Mouse (Mus musculus) embryonic facial prominence, embryonic 13.5 days (tissue): ENCODE measurements at regions not wholly inside any gene's neighbourhood (a gene's known extent, or its start where the extent isn't known, plus 50 kb on each side); places are given as distances from the start of the nearest gene placed in this dataset.
A peak's percentile ranks its signal among the peaks of the same experiment; 100 is the strongest.

Experiments
- ATAC-seq: fragments of 200-750 bp; cut with Nextera tagmentation; 2 replicates; pipeline ENCODE4 v1.8.0; 2017; ENCODE audit warnings: low read depth; ENCODE audit not compliant: insufficient number of reproducible peaks, insufficient read depth, low FRiP score, low TSS enrichment
- H3K27ac ChIP-seq: fragments of 300-500 bp; sonication (generic); 2 replicates; pipeline ENCODE4 v1.5.1; 2015; ENCODE audit warnings: moderate library complexity, mild to moderate bottlenecking, inconsistent platforms
- H3K27me3 ChIP-seq: fragments of 300-500 bp; sonication (generic); 2 replicates; pipeline ENCODE4 v1.6.1; 2015; ENCODE audit warnings: mild to moderate bottlenecking, inconsistent platforms
- H3K36me3 ChIP-seq: fragments of 300-500 bp; sonication (generic); 2 replicates; pipeline ENCODE4 v1.6.1; 2015; ENCODE audit warnings: mild to moderate bottlenecking, inconsistent platforms
- H3K4me1 ChIP-seq: fragments of 300-500 bp; sonication (generic); 2 replicates; pipeline ENCODE4 v1.6.1; 2015; ENCODE audit warnings: inconsistent platforms
- H3K4me2 ChIP-seq: fragments of 300-500 bp; sonication (generic); 2 replicates; pipeline ENCODE4 v1.6.1; 2015; ENCODE audit warnings: moderate library complexity, mild to moderate bottlenecking, inconsistent platforms
- H3K4me3 ChIP-seq: fragments of 300-500 bp; sonication (generic); 2 replicates; pipeline ENCODE4 v1.5.1; 2015; ENCODE audit warnings: mild to moderate bottlenecking, inconsistent platforms
- H3K9ac ChIP-seq: fragments of 300-500 bp; sonication (generic); 2 replicates; pipeline ENCODE4 v1.6.1; 2015; ENCODE audit warnings: mild to moderate bottlenecking, inconsistent platforms
- H3K9me3 ChIP-seq: fragments of 300-500 bp; sonication (generic); 2 replicates; pipeline ENCODE4 v1.6.1; 2016; ENCODE audit warnings: inconsistent platforms
- WGBS: fragments of 180-500 bp; shearing (Covaris S2); methylation state at CpG from one replicate; pipeline ENCODE4 v1.1.7; 2015; ENCODE audit warnings: mixed read lengths; 5-methylcytosine and 5-hydroxymethylcytosine counted together

DNA sequence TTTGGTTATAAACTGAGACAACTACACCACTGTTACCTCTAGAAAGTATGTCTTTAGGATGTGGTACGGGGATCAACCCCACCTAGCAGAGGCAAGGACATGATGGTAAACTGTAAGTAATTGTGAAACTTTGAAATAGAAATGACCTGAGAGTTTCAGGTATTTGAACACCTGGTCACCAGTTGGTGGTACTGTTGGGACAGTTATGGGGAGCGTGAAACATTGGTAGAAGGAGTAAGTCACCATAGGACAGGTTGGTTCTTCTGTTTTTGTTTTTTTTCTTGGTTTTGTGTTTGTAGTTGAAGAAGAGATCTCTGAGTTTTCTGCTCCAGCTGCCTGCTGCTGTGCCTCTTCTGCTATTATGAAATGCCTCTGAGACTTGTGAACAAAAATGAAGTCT lies 713.7 kb downstream of the Cetn3 start:
- 87% methylated on average over 2 of the region's 2 CpGs for WGBS
- Histone ChIP-seq H3K9me3 (no peaks in the 10 kb centered on the region), H3K27me3 (no peaks in the 10 kb centered on the region), H3K36me3 (no peaks in the 10 kb centered on the region), H3K27ac (no peak overlapping the region), H3K4me1 (no peaks in the 10 kb centered on the region), H3K9ac (no peak overlapping the region), H3K4me3 (no peak overlapping the region), H3K4me2 (no peak overlapping the region)
- ATAC-seq: no peak

DNA sequence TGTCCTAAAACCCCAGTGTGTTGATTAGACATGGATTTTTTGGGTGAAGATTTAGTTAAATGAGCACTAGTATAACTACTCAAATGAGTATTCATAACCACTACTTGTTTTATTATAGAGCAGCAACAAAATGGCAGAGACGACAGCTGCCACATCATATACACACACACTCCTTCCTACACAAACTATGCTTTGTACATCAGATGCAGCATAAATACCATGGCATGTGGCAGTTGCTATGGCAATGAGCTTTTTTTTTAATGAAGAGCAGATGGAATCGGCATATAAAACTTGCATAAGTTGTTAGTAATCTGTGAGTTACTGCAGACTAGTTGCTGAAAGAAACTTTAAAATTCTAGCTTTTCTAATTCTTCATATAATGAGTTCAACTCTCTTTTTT lies 725.3 kb downstream of the Cetn3 start:
- no peaks in the 10 kb centered on the region for H3K27me3 ChIP-seq
- peak overlapping the region; percentile 11; the same call in 1 of the 2 replicates for H3K4me2 ChIP-seq
- 27% methylated on average over 2 of the region's 2 CpGs for WGBS
- no peak overlapping the region for H3K4me3 ChIP-seq
- H3K9ac ChIP-seq: no peak overlapping the region
- no peaks in the 10 kb centered on the region for H3K4me1 ChIP-seq
- H3K27ac ChIP-seq: 0 out of 2 replicates have a peak overlapping the region, but pooled peaks have one; percentile 51
- no peak for ATAC-seq
- H3K36me3 ChIP-seq: no peaks in the 10 kb centered on the region
- no peaks in the 10 kb centered on the region for H3K9me3 ChIP-seq

- H3K27me3 ChIP-seq: no peaks in the 10 kb centered on the region
- WGBS: 89% methylated on average over 3 of the region's 3 CpGs
- no peak overlapping the region for H3K4me2 ChIP-seq
- H3K27ac ChIP-seq: no peak overlapping the region
- no peaks in the 10 kb centered on the region for H3K36me3 ChIP-seq
- no peaks in the 10 kb centered on the region for H3K4me1 ChIP-seq
- no peak overlapping the region for H3K9ac ChIP-seq
- H3K4me3 ChIP-seq: no peak overlapping the region
- no peaks in the 10 kb centered on the region for H3K9me3 ChIP-seq
- ATAC-seq: no peak
Observed at GRCm38 (mm10) chr13:82509512-82509911, 726.6 kb downstream of the Cetn3 start.
